Mouse (Mus musculus) monocyte, adult 5-6 weeks (primary cell): ENCODE measurements around the gene Srgap2. TPM values are rescaled to one million over a fixed set of nuclear protein-coding genes. Genes with fewer than 3 reads are reported as not detected.
"Not testable (repeated sequence)": the region's sequence is repeated elsewhere in the genome, so short reads cannot be mapped to it uniquely, and the experiment has no call there.

Source experiments
- ATAC-seq: fragments of 153-309, 156-312 bp; replicated peaks from 2 replicates; pipeline ENCODE4 v1.8.0; 2017; ENCODE audit warnings: mild to moderate bottlenecking; ENCODE audit not compliant: low TSS enrichment, insufficient number of reproducible peaks, severe bottlenecking, poor library complexity, low FRiP score
- total RNA-seq: library from RNA; stranded (forward); fragments of 200-1000, 200-491, 200-594 nt; gene quantifications from 3 replicates; pipeline ENCODE4 v1.2.3, GENCODE M21; 2017

The Srgap2 gene
- total RNA-seq, result 13.8 to 37.1 TPM (median 27.7 TPM) in 3 replicates

DNA sequence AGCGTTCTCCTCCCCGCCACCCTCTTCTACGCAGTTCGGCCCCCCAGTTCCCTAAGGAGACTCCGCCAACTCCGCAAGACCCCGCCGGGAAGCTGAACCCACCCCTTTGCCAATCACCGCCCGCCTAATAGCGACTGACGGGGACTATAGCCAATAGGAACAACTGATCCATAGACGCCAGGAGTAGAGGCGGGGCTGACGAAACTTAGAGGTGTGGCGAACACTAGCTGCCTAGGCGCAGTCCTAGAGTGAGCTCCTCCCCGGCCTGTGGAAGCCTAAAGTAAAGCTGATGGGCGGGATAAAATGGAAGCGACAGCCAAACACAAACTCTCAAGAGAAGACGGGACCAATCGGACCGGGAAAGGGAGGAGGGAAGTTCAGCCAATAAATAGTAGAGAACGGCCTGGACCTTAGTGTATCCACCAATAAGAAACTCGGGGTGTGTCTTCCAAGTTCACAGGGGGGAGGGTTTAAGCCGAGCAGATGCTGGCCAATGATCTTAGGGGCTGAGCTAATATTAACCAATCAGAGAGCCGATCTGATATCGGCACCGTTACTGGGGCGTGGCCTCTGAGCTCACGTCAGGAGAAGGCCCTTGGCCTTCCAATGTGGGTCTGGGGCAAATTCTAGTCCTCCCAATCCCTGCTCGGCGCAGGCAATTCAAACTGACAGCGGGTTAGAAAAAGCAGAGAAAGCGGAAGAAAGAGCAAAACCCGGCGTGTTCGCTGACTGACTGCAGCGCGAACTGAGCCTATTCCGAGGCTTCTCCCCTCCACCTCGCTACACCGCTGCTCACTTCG, at the start of gene Srgap2, which contains the start of gene Fam72a:
Srgap2 (minus strand) TSS at position 72 of the 800 bp plus-strand sequence.
Fam72a (plus strand) TSS at position 623 of the 800 bp plus-strand sequence.
- ATAC-seq, result peak; percentile 88

DNA sequence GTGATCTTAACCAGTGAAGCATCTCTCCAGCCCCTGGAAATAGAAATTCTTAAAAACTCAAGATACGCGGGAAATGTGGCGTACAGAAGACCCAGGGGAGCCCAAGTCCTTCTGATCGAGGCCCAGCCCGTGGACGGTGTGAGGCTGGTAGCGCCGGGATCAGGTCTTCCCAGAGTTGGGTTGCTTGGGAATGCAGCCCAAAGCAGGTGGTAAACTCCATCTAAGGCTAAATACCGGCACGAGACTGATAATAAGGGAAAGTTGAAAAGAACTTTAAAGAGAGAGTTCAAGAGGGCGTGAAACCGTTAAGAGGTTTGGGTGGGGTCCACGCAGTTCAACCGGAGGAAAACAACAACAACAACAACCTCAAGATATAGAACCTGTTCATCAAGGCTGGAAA, 46.6 kb upstream of the Srgap2 start:
- ATAC-seq, result peak; percentile 85

DNA sequence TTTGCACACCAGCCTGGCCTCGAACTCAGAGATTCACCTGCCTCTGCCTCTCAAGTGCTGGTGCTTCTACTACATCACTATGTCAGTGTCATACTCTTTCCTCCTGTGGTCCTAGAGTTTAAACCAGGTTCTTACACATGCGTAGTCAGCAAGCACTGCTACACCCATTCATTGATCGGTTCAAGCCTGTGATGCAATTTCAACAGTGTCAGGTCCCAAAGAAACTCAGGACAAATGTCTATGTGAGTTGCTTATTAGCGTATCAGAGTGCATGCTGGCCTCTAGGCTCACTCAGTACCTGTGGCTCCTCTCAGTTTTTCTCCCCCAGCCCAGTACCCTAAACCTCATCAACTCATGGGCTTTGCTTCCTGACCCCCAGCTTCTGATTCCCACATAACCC, 43.2 kb upstream of the Srgap2 start:
- ATAC-seq, result no peak

DNA sequence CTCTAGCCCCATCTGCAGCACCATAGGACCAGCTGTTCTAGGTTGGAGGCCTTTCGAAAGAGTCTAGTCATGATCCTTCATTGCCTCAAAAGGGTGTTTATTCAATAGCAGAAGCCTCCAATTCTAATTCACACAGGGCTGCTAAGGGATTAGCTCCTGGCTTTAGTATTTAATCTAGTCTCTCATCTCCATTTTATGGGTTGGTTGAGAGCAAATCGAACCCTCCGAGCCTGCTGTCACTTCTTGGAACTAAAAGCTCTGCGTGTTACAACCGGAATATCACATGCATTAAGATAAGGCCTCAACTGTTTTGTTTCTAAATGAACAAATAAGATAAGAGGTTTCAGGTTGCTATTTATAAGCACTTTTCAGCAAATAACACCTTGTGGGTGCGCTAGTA, 42.6 kb upstream of the Srgap2 start:
- ATAC-seq, result no peak

DNA sequence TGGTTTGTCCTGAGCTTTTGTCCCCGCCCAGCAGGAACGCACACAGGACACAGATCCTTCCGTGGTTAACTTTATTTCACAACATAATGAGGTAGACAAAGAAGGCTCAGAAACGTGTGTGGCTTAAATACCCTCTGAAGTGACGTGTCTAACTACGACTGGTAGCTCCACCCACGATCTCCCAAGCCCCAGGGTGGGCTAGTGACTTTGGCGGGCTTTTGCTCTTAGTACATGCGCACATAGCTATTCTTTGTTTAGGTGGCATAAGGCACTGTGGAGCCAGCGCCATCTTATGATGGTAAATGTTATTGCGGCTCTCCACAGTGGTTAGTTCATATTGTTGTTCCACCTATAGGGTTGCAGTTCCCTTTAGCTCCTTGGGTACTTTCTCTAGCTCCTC, 38.9 kb upstream of the Srgap2 start:
- ATAC-seq, result not testable (repeated sequence)

DNA sequence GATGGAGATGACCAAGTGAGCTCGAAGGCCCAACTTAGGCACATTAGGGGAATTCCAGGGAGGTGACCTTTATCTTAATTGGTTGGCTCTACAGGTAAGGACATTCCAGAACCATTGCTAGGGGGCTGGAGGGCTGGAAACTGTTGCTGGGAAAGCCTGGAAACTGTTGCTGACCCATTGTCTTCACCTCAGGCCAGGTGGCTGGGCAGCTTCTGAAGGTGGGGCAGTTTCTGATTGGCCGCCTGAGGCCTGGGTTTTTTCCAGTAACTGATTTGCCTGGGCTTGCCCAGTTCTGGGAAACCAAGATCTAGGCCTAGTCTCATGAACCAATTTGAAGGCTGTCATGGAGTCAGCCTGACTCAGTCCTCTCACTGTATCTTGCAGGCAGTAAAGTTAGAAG, 34.9 kb upstream of the Srgap2 start:
- no peak for ATAC-seq

DNA sequence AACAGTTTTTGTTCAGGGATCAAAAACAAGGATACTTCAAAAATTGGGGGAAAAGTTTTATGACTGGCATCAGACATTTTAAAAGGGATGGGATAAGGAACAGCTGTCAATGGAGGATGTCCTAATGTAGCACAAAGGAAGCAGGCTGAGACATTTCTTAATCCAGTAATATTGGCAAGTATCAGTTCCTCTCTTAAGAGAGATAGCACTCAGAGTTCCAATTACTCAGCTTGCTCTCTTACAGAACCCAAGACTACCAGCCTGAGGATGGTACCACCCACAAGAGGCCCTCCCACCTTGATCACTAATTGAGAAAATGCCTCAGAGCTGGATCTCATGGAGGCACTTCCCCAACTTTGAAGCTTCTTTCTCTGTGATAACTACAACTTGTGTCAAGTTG, 33.3 kb upstream of the Srgap2 start:
- no peak for ATAC-seq

DNA sequence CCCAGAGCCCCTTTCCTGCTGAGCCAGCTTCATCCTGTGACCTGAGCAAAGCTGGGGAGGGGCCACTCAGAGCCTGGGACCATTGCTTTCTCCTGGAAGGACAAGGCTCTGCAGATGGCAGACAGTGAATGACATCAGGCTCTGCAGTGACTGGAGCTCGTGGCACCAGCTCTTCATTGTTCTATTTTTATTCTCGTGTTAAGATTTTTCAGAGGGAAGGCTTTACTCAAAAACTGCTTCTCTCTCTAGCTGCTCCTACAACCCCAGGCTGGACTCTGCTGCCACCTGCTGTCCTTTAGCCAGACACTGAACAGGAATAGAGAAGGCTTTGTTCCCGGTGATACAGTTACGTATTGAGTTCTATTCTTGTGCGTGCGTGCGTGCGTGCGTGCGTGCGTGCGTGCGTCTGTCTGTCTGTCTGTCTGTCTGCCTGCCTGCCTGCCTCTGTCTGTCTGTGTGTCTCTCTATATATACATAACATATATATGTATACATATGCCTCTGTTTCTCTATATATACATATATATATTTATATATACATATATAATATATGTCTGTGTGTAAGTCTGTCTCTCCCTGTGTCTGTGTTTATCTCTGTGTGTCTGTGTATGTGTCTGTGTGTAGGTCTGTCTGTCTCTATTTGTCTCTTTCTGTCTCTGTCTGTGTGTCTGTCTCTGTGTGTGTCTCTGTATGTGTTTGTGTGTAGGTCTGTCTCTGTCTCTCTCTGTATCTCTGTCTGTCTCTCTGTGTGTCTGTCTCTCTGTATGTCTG, 28.1 kb upstream of the Srgap2 start:
- peak; percentile 95 for ATAC-seq

DNA sequence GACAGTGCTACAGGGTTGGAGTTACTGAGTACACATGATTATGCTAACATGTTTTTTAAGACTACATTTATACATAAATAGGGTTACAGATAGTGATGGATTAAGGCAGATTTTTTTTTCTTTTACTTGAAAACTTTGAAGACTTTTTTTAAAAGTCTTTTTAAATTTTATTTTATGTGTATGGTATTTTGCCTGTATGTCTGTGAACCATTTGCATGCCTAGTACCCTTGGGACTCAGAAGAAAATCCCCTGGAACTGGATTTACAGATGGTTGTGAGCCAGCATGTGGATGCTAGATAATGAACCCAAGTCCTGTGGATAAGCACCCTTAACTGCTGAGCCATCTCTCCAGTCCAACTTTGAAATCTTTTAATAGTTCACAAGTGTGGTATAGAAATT, 26.3 kb upstream of the Srgap2 start:
- no peak for ATAC-seq

DNA sequence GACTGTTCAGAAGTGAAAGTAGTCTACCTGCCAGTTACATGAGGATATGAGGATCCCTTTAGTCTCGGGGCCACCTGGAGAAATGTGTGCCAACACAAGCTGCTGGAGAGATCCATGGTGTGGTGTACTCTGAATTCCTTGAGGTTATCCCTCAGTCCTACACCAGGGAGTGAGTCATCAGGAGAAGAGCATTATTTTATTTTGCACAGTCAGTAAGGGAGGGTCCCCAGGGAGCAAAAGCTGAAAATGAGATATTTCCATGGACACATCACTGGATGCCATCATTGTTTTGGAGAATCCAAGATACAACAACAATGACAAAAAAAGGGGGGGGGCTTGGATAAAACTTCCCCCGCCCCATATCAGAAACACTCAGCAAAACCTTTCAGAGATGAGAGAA, 24.8 kb upstream of the Srgap2 start:
- ATAC-seq, result no peak

DNA sequence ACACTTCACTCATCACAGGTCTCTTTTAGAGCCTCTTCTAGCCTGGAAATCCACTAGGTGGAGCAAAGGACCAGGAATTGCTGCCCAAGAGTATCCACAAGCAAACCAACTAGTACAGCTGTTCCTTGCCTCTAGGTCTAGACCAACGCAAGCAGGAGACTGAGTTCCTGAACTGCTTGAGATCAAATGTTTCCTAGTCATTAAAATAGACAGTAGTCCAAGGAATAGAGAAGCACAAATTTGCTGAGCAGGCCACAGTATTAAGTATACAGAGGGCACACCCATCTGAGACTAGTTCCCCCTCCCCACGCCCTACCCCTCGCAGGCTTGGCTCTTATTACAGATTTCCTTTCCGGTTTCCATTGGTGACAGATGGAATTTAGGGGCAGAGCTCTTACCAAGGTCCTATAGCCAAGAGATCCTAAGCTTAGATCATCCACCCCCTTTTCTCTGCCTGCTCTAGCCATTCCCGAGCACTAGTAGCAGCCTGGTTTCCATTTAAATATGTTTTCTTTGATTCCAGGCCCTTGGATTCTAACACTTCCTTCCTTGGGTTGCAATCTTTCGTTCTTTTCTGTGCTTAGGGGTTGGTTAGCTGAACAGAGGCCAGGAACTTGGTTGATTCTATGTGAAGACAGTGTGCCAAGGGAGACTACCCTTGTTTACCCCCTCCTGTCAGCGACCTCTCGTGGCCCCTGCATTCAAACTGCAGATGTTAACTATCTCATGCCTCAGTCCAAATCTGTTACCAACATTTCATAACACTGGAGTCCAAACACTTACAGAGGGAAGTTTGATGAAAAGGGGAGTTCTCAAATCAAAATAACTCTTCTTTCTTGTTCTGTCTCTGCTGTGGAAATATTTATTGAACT, 21.6 kb upstream of the Srgap2 start:
- no peak for ATAC-seq

DNA sequence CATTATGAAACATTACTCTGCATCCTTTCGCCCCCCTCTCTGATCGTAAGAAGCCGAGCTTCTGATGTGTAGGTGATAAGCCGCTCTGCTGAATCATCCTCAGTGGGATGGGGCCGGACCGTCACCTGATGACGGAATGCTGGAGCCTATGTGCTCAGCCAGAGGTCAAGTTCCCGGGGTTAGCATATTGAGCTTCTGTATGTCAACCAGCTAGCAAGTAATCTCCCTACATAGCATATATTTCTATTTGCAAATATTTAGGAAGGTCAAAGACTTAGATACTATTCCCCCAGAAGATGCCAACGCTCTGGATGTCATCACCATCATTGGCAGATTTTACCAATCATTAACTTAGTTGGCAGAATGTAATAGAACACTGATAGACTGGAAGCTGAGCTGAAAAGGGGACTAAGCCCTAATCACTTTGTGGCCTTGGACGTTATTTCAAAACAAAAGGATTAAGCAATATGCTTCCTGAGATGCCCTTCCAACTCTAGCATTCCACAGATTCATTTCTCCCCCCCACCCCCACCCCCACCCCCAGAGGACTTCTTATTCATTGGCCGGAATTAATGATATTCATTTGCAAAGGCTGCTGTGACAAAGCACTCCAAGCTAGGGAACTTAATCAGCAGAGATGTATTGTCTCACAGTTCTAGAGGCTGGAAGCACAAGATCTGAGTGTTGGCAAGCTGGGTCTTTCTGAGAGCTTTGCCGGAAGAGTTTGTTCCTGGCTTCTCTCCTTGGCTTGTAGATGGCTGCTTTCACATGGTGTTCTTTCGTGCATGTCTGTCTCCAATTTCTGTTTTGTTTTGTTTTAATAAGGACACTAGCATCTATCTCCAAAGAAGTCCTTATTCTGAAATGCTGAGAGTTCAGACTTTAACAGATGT, 19.9 kb upstream of the Srgap2 start:
- ATAC-seq, result no peak

DNA sequence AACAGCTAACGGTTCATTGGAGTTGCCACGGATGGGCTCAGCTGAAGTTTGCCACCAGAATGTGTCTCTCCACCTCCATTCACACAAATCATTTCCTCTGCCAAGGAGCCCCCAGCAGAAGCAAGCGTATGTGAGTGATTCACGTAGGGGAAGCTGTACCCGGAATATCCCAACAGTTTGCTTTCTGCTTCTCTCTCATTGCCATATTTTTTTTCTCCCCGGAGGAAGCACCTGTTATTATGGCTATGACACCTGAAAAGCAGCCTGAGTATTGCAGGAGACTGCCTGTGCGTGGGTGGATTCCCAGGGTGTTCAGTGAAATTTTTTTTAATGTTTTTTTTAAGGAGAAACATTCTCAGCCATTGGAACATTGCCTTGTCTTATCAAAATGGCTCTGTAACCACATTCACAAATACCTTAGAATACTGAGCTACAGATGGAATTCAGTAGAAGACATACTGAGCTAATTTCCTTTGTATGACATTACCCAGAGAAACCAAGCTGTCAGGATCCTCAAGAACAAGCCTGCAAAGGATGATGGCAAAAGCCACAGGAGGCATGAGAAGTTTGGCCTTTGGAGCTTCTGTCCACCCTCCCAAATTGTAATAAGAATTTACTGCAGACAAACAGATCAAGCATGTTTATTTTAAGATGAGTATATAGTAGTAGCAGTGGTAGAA, 16.9 kb upstream of the Srgap2 start:
- no peak for ATAC-seq

DNA sequence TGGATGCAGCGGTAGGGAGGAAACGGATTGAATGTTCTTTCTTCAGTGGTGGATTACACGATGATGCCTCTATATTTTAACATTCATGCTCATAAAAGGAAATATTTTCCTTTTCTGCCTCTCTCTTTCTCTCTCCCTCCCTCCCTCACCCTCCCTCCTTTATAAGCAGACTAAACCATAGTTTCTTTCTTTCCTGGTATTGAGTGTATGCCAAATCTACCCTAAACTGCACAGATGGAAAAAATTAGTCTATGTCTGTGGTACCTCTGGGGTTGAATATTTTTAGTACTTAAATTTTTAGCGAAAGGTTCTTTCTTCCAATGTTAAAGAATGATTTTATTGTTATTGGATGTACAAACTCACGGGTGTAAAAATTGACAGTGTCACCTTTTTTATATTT, 14.8 kb upstream of the Srgap2 start:
- no peak for ATAC-seq

DNA sequence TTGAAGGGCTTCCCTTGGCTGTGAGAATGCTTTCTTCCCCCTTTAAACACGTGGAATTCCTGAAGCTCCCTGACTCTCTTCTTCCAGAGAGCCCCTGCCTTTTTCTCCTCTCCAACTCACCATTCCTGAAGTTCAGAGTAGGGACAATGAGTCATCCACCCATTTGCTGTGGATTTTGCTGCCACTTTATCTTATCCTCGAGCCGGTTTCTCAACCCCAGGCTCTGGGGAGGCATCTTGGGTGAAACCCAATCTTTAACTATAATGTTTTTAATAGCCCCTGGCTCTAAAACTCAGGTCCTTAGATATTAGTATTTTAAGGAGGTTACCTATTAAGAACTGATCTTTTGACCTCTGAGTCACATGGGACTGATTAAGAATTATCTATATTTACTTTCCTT, 14.3 kb upstream of the Srgap2 start:
- no peak for ATAC-seq

DNA sequence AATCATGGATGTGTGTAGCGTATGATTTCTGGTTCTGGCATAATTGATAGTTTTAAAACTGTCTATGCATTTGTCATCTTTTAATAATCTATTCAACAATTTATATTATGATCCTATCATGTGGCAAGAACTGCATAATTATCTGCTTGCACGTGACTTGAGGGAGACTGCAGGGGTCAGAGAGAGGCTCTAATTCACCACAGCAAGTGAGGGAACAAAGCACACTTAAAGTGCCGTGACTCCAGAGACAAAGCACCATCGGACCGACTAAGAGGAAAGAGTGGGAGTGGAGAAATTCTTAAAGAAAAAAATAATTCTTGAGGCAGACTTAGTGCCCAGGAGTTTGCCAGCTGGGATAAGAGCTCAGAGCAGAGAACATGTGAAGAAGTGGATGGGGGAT, 13.6 kb upstream of the Srgap2 start:
- no peak for ATAC-seq

DNA sequence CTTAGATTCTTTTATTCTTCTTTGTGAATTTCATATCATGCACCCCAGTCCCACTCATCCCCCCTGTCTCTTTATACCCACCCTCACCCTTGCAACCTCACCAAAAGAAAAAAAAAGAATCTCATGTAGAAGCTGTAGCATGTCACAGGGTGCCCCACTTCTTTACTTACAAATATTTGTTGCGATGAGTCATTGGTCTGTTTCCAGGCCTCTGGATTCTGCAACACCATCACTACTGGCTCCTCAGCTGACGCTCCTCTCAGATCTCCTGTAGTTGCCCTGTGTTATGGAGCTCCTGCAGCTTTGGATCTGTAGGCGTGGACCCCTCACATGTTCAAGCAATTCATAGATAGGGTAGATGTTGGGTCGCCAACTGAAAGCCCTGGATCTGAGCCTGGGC, 12.6 kb upstream of the Srgap2 start:
- ATAC-seq, result no peak
